Mouse (Mus musculus): ENCODE data around the gene Gpc6.
A peak's percentile ranks its signal among the peaks of the same experiment; 100 is the strongest.

Gene Gpc6

GRCm38 (mm10) chr14:117930105-117930847, 1005.2 kb downstream of the Gpc6 start:
- DNase-seq (ENCODE audit: low spot score) = peak; percentile 91

- peak; percentile 60 for DNase-seq (ENCODE audit: low spot score)
Measured at GRCm38 (mm10) chr14:117930848-117931816, 1006.0 kb downstream of the Gpc6 start.

- DNase-seq (ENCODE audit: low spot score) = no peak
Measured at GRCm38 (mm10) chr14:117932163-117932851, 1007.2 kb downstream of the Gpc6 start.

- peak; percentile 60 for DNase-seq (ENCODE audit: low spot score)
Measured at GRCm38 (mm10) chr14:117938554-117938953, 1013.4 kb downstream of the Gpc6 start.

GRCm38 (mm10) chr14:117939471-117939870, 1014.4 kb downstream of the Gpc6 start:
- DNase-seq (ENCODE audit: low spot score) = no peak

GRCm38 (mm10) chr14:117945920-117946503, 1020.9 kb downstream of the Gpc6 start:
- no peak for DNase-seq (ENCODE audit: low spot score)

- peak; percentile 35 for DNase-seq (ENCODE audit: low spot score)
Measured at GRCm38 (mm10) chr14:117951265-117951664, 1026.2 kb downstream of the Gpc6 start.

GRCm38 (mm10) chr14:117951686-117952085, 1026.6 kb downstream of the Gpc6 start:
- DNase-seq (ENCODE audit: low spot score) = peak; percentile 43

- no peak for DNase-seq (ENCODE audit: low spot score)
Measured at GRCm38 (mm10) chr14:117956051-117956450, 1030.9 kb downstream of the Gpc6 start.

- DNase-seq (ENCODE audit: low spot score) = no peak
Measured at GRCm38 (mm10) chr14:117958389-117958788, 1033.3 kb downstream of the Gpc6 start.

GRCm38 (mm10) chr14:117961267-117961666, 1036.2 kb downstream of the Gpc6 start:
- no peak for DNase-seq (ENCODE audit: low spot score)

- no peak for DNase-seq (ENCODE audit: low spot score)
Measured at GRCm38 (mm10) chr14:117961844-117962243, 1036.7 kb downstream of the Gpc6 start.

- DNase-seq (ENCODE audit: low spot score) = peak; percentile 78
Measured at GRCm38 (mm10) chr14:117962453-117962852, 1037.3 kb downstream of the Gpc6 start.

- DNase-seq (ENCODE audit: low spot score) = no peak
Measured at GRCm38 (mm10) chr14:117972576-117972975, 1047.5 kb downstream of the Gpc6 start.

- no peak for DNase-seq (ENCODE audit: low spot score)
Measured at GRCm38 (mm10) chr14:117981532-117981931, 1056.4 kb downstream of the Gpc6 start.

GRCm38 (mm10) chr14:117988444-117988843, 1063.3 kb downstream of the Gpc6 start:
- DNase-seq (ENCODE audit: low spot score) = no peak

GRCm38 (mm10) chr14:117990203-117990602, 1065.1 kb downstream of the Gpc6 start:
- no peak for DNase-seq (ENCODE audit: low spot score)

GRCm38 (mm10) chr14:117992600-117993256, 1067.6 kb downstream of the Gpc6 start:
- DNase-seq (ENCODE audit: low spot score) = no peak

GRCm38 (mm10) chr14:117993845-117994244, 1068.7 kb downstream of the Gpc6 start:
- no peak for DNase-seq (ENCODE audit: low spot score)

GRCm38 (mm10) chr14:118004434-118004833, 1079.3 kb downstream of the Gpc6 start:
- DNase-seq (ENCODE audit: low spot score) = no peak

- peak; percentile 82 for DNase-seq (ENCODE audit: low spot score)
Measured at GRCm38 (mm10) chr14:118005697-118006096, 1080.6 kb downstream of the Gpc6 start.
